Mouse (Mus musculus): Measurements from ENCODE around the gene Gbf1. TPM values are rescaled to one million over a fixed set of nuclear protein-coding genes. Genes with fewer than 3 reads are reported as not detected.
"Not testable (repeated sequence)": the region's sequence is repeated elsewhere in the genome, so short reads cannot be mapped to it uniquely, and the experiment has no call there.

Gbf1 gene
- polyA plus RNA-seq, 1 experiment from 2014 or later: 43.0 TPM

GRCm38 (mm10) chr19:46126301-46126700, 26.0 kb upstream of the Gbf1 start:
- ATAC-seq (ENCODE audit: low FRiP score, low TSS enrichment): no peak
- Histone ChIP-seq H3K4me1 (ENCODE audit: insufficient read depth, low read length) (no peaks in the 10 kb centered on the region), H3K27me3 (ENCODE audit: insufficient read depth, low read length) (peaks cover 20% of the 10 kb centered on the region), H3K4me3 (ENCODE audit: low read length) (no peak overlapping the region), H3K27ac (ENCODE audit: low read length) (no peak overlapping the region), H3K36me3 (ENCODE audit: insufficient read depth, low read length) (no peaks in the 10 kb centered on the region), H3K9me3 (ENCODE audit: low read length) (no peaks in the 10 kb centered on the region), H3K9ac (replicated peaks; ENCODE audit: low read length) (no peak overlapping the region), H3K4me2 (replicated peaks; ENCODE audit: low read depth, low read length) (no peak overlapping the region)
- WGBS: 84% methylated on average over 4 of the region's 4 CpGs

GRCm38 (mm10) chr19:46129737-46130136, 22.6 kb upstream of the Gbf1 start:
- H3K4me3 ChIP-seq (ENCODE audit: low read length); H3K27ac ChIP-seq (ENCODE audit: low read length); ATAC-seq (ENCODE audit: low FRiP score, low TSS enrichment); H3K36me3 ChIP-seq (ENCODE audit: insufficient read depth, low read length); H3K9ac ChIP-seq (replicated peaks; ENCODE audit: low read length); H3K4me1 ChIP-seq (ENCODE audit: insufficient read depth, low read length); H3K9me3 ChIP-seq (ENCODE audit: low read length); H3K4me2 ChIP-seq (replicated peaks; ENCODE audit: low read depth, low read length): not testable (repeated sequence)
- WGBS: 73% methylated on average over 6 of the region's 6 CpGs
- peaks cover 53% of the 10 kb centered on the region for H3K27me3 ChIP-seq (ENCODE audit: insufficient read depth, low read length)

- H3K27me3 ChIP-seq (ENCODE audit: insufficient read depth, low read length): peaks cover 64% of the 10 kb centered on the region
- 8% methylated on average over 8 of the region's 8 CpGs for WGBS
- H3K4me2 ChIP-seq (replicated peaks; ENCODE audit: low read depth, low read length): peak overlapping the region; percentile 54
- H3K27ac ChIP-seq (ENCODE audit: low read length): no peak overlapping the region
- H3K9ac ChIP-seq (replicated peaks; ENCODE audit: low read length): no peak overlapping the region
- H3K4me1 ChIP-seq (ENCODE audit: insufficient read depth, low read length): peaks cover 17% of the 10 kb centered on the region
- peak overlapping the region; percentile 33 for H3K4me3 ChIP-seq (ENCODE audit: low read length)
- no peaks in the 10 kb centered on the region for H3K36me3 ChIP-seq (ENCODE audit: insufficient read depth, low read length)
- ATAC-seq (ENCODE audit: low FRiP score, low TSS enrichment): no peak
- H3K9me3 ChIP-seq (ENCODE audit: low read length): no peaks in the 10 kb centered on the region
Observed at GRCm38 (mm10) chr19:46131283-46131682, 21.0 kb upstream of the Gbf1 start.

- Histone ChIP-seq H3K9me3 (ENCODE audit: low read length) (no peaks in the 10 kb centered on the region), H3K27me3 (ENCODE audit: insufficient read depth, low read length) (peaks cover 71% of the 10 kb centered on the region), H3K4me3 (ENCODE audit: low read length) (peak within 1 kb of the TSS; percentile 33), H3K36me3 (ENCODE audit: insufficient read depth, low read length) (no peaks in the 10 kb centered on the region), H3K27ac (ENCODE audit: low read length) (no peak within 1 kb of the TSS), H3K4me1 (ENCODE audit: insufficient read depth, low read length) (peaks cover 23% of the 10 kb centered on the region), H3K9ac (replicated peaks; ENCODE audit: low read length) (no peak within 1 kb of the TSS), H3K4me2 (replicated peaks; ENCODE audit: low read depth, low read length) (peak within 1 kb of the TSS; percentile 54)
- peak; percentile 65; the same call in 1 of the 2 replicates for ATAC-seq (ENCODE audit: low FRiP score, low TSS enrichment)
- 3% methylated on average over 31 of the region's 31 CpGs for WGBS
Observed at GRCm38 (mm10) chr19:46131694-46132525, 20.4 kb upstream of the Gbf1 start, which contains the start of gene Elovl3. Gene Elovl3, plus strand, starts transcription at chr19:46131897.

- WGBS: 34% methylated on average over 6 of the region's 6 CpGs
- no peak for ATAC-seq (ENCODE audit: low FRiP score, low TSS enrichment)
- Histone ChIP-seq H3K4me3 (ENCODE audit: low read length) (no peak overlapping the region), H3K27me3 (ENCODE audit: insufficient read depth, low read length) (peaks cover 77% of the 10 kb centered on the region), H3K27ac (ENCODE audit: low read length) (no peak overlapping the region), H3K36me3 (ENCODE audit: insufficient read depth, low read length) (no peaks in the 10 kb centered on the region), H3K4me1 (ENCODE audit: insufficient read depth, low read length) (peaks cover 28% of the 10 kb centered on the region), H3K4me2 (replicated peaks; ENCODE audit: low read depth, low read length) (no peak overlapping the region), H3K9me3 (ENCODE audit: low read length) (no peaks in the 10 kb centered on the region), H3K9ac (replicated peaks; ENCODE audit: low read length) (no peak overlapping the region)
Observed at GRCm38 (mm10) chr19:46132577-46132976, 19.7 kb upstream of the Gbf1 start.

- no peaks in the 10 kb centered on the region for H3K36me3 ChIP-seq (ENCODE audit: insufficient read depth, low read length)
- no peaks in the 10 kb centered on the region for H3K9me3 ChIP-seq (ENCODE audit: low read length)
- H3K4me3 ChIP-seq (ENCODE audit: low read length): peak overlapping the region; percentile 61
- no peak overlapping the region for H3K9ac ChIP-seq (replicated peaks; ENCODE audit: low read length)
- peak overlapping the region; percentile 100 for H3K4me2 ChIP-seq (replicated peaks; ENCODE audit: low read depth, low read length)
- H3K27ac ChIP-seq (ENCODE audit: low read length): no peak overlapping the region
- ATAC-seq (ENCODE audit: low FRiP score, low TSS enrichment): peak; percentile 66
- peaks cover 86% of the 10 kb centered on the region for H3K27me3 ChIP-seq (ENCODE audit: insufficient read depth, low read length)
- WGBS: under 1% methylated on average over 12 of the region's 12 CpGs
- H3K4me1 ChIP-seq (ENCODE audit: insufficient read depth, low read length): peaks cover 29% of the 10 kb centered on the region
Observed at GRCm38 (mm10) chr19:46135297-46135696, 17.0 kb upstream of the Gbf1 start.

GRCm38 (mm10) chr19:46135789-46136638, 16.3 kb upstream of the Gbf1 start:
- peak; percentile 74 for ATAC-seq (ENCODE audit: low FRiP score, low TSS enrichment)
- H3K36me3 ChIP-seq (ENCODE audit: insufficient read depth, low read length): no peaks in the 10 kb centered on the region
- no peak overlapping the region for H3K27ac ChIP-seq (ENCODE audit: low read length)
- WGBS: under 1% methylated on average over 79 of the region's 79 CpGs
- H3K4me3 ChIP-seq (ENCODE audit: low read length): peak overlapping the region; percentile 61
- H3K4me1 ChIP-seq (ENCODE audit: insufficient read depth, low read length): peaks cover 33% of the 10 kb centered on the region
- H3K9me3 ChIP-seq (ENCODE audit: low read length): no peaks in the 10 kb centered on the region
- peaks cover 79% of the 10 kb centered on the region for H3K27me3 ChIP-seq (ENCODE audit: insufficient read depth, low read length)
- peak overlapping the region; percentile 59 for H3K9ac ChIP-seq (replicated peaks; ENCODE audit: low read length)
- peak overlapping the region; percentile 100 for H3K4me2 ChIP-seq (replicated peaks; ENCODE audit: low read depth, low read length)

- 3% methylated on average over 49 of the region's 49 CpGs for WGBS
Observed at GRCm38 (mm10) chr19:46136639-46137580, 15.4 kb upstream of the Gbf1 start.

GRCm38 (mm10) chr19:46140324-46140723, 12.0 kb upstream of the Gbf1 start:
- H3K4me2 ChIP-seq (replicated peaks; ENCODE audit: low read depth, low read length): no peak overlapping the region
- H3K27me3 ChIP-seq (ENCODE audit: insufficient read depth, low read length): peaks cover 76% of the 10 kb centered on the region
- H3K36me3 ChIP-seq (ENCODE audit: insufficient read depth, low read length): no peaks in the 10 kb centered on the region
- no peaks in the 10 kb centered on the region for H3K9me3 ChIP-seq (ENCODE audit: low read length)
- no peak overlapping the region for H3K9ac ChIP-seq (replicated peaks; ENCODE audit: low read length)
- H3K27ac ChIP-seq (ENCODE audit: low read length): no peak overlapping the region
- ATAC-seq (ENCODE audit: low FRiP score, low TSS enrichment): no peak
- WGBS: 79% methylated on average over 2 of the region's 2 CpGs
- no peak overlapping the region for H3K4me3 ChIP-seq (ENCODE audit: low read length)
- H3K4me1 ChIP-seq (ENCODE audit: insufficient read depth, low read length): peaks cover 32% of the 10 kb centered on the region

More at GRCm38 (mm10) chr19:46136639-46137580, 15.4 kb upstream of the Gbf1 start:
- Histone ChIP-seq H3K4me2 (replicated peaks; ENCODE audit: low read depth, low read length) (peak overlapping the region; percentile 100), H3K27ac (ENCODE audit: low read length) (no peak overlapping the region), H3K4me1 (ENCODE audit: insufficient read depth, low read length) (peaks cover 35% of the 10 kb centered on the region), H3K9ac (replicated peaks; ENCODE audit: low read length) (peak overlapping the region; percentile 59), H3K4me3 (ENCODE audit: low read length) (peak overlapping the region; percentile 61), H3K36me3 (ENCODE audit: insufficient read depth, low read length) (no peaks in the 10 kb centered on the region), H3K9me3 (ENCODE audit: low read length) (no peaks in the 10 kb centered on the region), H3K27me3 (ENCODE audit: insufficient read depth, low read length) (peaks cover 76% of the 10 kb centered on the region)
- 0 out of 2 replicates have a peak, but pooled peaks have one; percentile 21 for ATAC-seq (ENCODE audit: low FRiP score, low TSS enrichment)
